Mouse (Mus musculus) inflammation-experienced regulatory T-cells, adult 6 months (primary cell): ENCODE measurements at regions not wholly inside any gene's neighbourhood (a gene's known extent, or its start where the extent isn't known, plus 50 kb on each side); places are given as distances from the start of the nearest gene placed in this dataset.

Source experiments
- ATAC-seq: one replicate; pipeline ENCODE4 v1.8.0; 2017

DNA sequence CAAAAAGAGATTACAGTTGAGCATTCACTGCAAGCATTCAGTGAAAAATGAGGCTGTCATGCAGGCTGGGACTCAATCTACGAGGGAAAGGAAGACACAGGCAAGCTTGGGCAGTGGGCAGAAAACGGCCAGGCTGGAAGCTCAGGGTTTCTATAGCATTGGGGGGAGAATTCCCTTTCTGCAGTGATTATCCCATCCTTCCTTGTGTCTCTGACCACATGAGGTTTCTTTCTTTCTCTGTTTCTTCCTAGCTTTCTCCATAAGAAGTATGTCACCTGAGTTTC lies 56.0 kb upstream of the Cox10 start:
- no peak for ATAC-seq

DNA sequence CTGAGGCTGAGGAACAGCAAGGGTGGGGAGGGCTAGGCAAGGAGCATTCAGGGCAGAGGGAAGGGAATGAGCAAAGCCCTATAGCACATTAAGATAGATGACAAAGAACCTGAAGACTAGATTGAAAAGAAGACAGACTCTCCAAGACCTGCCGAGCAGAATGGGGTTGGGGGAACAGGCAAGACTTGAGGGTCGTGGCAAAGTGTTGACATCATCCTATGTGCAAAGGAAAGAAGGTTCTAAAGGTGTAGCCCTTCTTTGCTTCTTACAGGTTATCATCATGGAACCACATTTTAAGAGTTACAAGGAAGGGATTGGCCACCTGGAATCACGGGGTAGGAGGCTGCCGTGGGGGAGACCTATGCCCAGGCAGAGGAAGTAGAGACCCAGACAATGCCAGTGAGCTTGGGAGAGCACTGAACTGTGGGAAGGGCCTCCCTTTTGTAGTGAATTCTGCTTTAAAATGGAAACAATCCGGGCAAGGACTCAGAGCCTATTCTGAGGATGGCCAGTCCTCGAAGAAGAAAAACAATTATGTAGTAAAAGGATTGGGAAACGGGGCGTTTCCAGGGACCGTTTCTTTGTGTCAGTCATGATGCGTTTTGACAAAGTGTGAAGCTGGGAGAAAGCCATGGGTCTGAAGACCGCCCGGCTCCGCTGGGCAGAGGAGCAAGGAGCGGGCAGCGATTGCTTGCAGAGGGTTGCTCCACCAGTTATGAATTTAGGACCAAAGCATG lies 55.5 kb upstream of the Cox10 start:
- ATAC-seq: no peak
